Mouse (Mus musculus) lung, embryonic 15.5 days (tissue): Measurements from ENCODE around the gene 2610002M06Rik. TPM values are rescaled to one million over a fixed set of nuclear protein-coding genes. Genes with fewer than 3 reads are reported as not detected.

Experiments used
- polyA plus RNA-seq: library from polyadenylated mRNA; unstranded; fragments of >200 nt; fragmentation: Nextera tagmentation; extraction: Ambion mirVana; gene quantifications from 2 replicates; pipeline ENCODE4 v1.2.1, GENCODE M21; 2015

The 2610002M06Rik gene
- polyA plus RNA-seq, 1 experiment from 2014 or later: 13.2 TPM

Other genes with a start within 250 kb of the 2610002M06Rik start
- gene Tbx22, start 148.4 kb downstream of the 2610002M06Rik start, polyA plus RNA-seq: not detected in 2 replicates
- 0.11 TPM in 2 replicates for gene Tent5d, start 23.7 kb downstream of the 2610002M06Rik start, polyA plus RNA-seq
- not detected in 2 replicates for gene Gm732, start 132.1 kb upstream of the 2610002M06Rik start, polyA plus RNA-seq